Mouse (Mus musculus) MEL (cell line): ENCODE results near the gene Slc20a1.

Experiments
- BHLHE40 ChIP-seq: IDR thresholded peaks from 2 replicates; pipeline ENCODE4 v1.6.1; 2012; ENCODE audit warnings: low read depth, mild to moderate bottlenecking, inconsistent platforms, low read length, improper control_type of control experiment, borderline replicate concordance
- CTCF ChIP-seq, 3 experiments: IDR thresholded peaks in 2 of 3; conservative IDR thresholded peaks in 1 of 3; 2 replicates each; pipeline ENCODE4 v1.5.1; 2011 to 2012; ENCODE audit warnings: low read length in 3 of 3, low read depth in 2 of 3, mild to moderate bottlenecking in 2 of 3, improper control_type of control experiment in 1 of 3, inconsistent platforms in 1 of 3, mixed read lengths in 1 of 3, moderate library complexity in 1 of 3; ENCODE audit not compliant: control insufficient read depth in 1 of 3, insufficient read depth in 1 of 3, poor library complexity in 1 of 3, severe bottlenecking in 1 of 3
- E2F4 ChIP-seq: IDR thresholded peaks from 2 replicates; pipeline ENCODE4 v1.6.1; 2011; ENCODE audit warnings: low read depth, low read length, improper control_type of control experiment, borderline replicate concordance
- ELF1 ChIP-seq: IDR thresholded peaks from 2 replicates; pipeline ENCODE4 v1.6.1; 2014; ENCODE audit warnings: low read depth, mild to moderate bottlenecking, inconsistent platforms, low read length, improper control_type of control experiment, moderate library complexity
- EP300 ChIP-seq, 2 experiments: IDR thresholded peaks; 2 replicates each; pipeline ENCODE4 v1.6.1; 2011; ENCODE audit warnings: improper control_type of control experiment in 2 of 2, low read length in 2 of 2, low read depth in 1 of 2, mild to moderate bottlenecking in 1 of 2
- GABPA ChIP-seq: IDR thresholded peaks from 2 replicates; pipeline ENCODE4 v1.6.1; 2012; ENCODE audit warnings: low read depth, mild to moderate bottlenecking, inconsistent platforms, low read length, improper control_type of control experiment, moderate library complexity
- GATA1 ChIP-seq: IDR thresholded peaks from 2 replicates; pipeline ENCODE4 v1.6.1; 2011; ENCODE audit warnings: low read depth, low read length, improper control_type of control experiment
- MXI1 ChIP-seq: IDR thresholded peaks from 2 replicates; pipeline ENCODE4 v1.6.1; 2011; ENCODE audit warnings: mild to moderate bottlenecking, low read depth, low read length, improper control_type of control experiment
- MYC ChIP-seq: IDR thresholded peaks from 2 replicates; pipeline ENCODE4 v1.6.1; 2011; ENCODE audit warnings: low read depth, mild to moderate bottlenecking, low read length, improper control_type of control experiment, moderate library complexity
- POLR2A ChIP-seq, 2 experiments: IDR thresholded peaks; 2 replicates each; pipeline ENCODE4 v1.6.1; 2011 to 2012; ENCODE audit warnings: low read length in 2 of 2, mild to moderate bottlenecking in 2 of 2, control low read depth in 1 of 2, improper control_type of control experiment in 1 of 2, low read depth in 1 of 2, moderate library complexity in 1 of 2; ENCODE audit not compliant: control insufficient read depth in 1 of 2, insufficient read depth in 1 of 2, poor library complexity in 1 of 2
- RAD21 ChIP-seq: IDR thresholded peaks from 2 replicates; pipeline ENCODE4 v1.6.1; 2011; ENCODE audit warnings: mild to moderate bottlenecking, low read depth, low read length, improper control_type of control experiment

DNA sequence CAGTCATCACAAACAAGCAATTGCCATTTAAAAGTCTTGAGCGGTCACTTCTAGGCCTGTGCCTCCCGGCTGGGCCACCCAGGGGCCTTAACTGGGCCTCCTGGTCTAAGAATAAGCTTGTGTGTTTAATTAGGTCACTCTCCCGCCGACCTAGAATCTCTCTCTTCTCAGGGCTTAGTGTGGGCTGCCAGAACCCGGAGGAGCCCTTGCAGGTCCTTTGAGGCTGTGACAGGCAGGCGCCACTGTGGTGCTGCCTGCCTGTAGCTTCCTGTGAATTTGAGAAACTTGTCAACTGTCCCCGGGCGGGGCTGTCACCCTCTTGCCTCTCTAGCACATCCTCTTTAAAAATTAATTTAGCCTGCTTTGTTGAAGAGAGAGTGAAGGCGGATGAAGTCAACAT is 45.2 kb downstream of the Slc20a1 start:
- no peak for TF ChIP-seq EP300 (IDR thresholded peaks at IDR 0.05; ENCODE audit: low read depth in 1 of 2, low read length in 2 of 2)
- no peak for TF ChIP-seq CTCF (IDR thresholded peaks at IDR 0.05 in 2 of 3, conservative IDR thresholded peaks at IDR 0.05 in 1 of 3; ENCODE audit: control insufficient read depth in 1 of 3, insufficient read depth in 1 of 3, low read depth in 2 of 3, low read length in 3 of 3, poor library complexity in 1 of 3, severe bottlenecking in 1 of 3)
- no peak for TF ChIP-seq E2F4
- no peak for TF ChIP-seq MXI1
- TF ChIP-seq RAD21 = no peak
- TF ChIP-seq ELF1 = no peak
- no peak for TF ChIP-seq GABPA
- no peak for TF ChIP-seq POLR2A (IDR thresholded peaks at IDR 0.05; ENCODE audit: control insufficient read depth in 1 of 2, insufficient read depth in 1 of 2, low read depth in 1 of 2, low read length in 2 of 2, poor library complexity in 1 of 2)
- no peak for TF ChIP-seq GATA1
- no peak for TF ChIP-seq MYC
- no peak for TF ChIP-seq BHLHE40
